8 mouse cellular contexts compared by ENCODE assay signal in genomic region chr9:44407752-44408097, GRCm38 (mm10). TPM values are rescaled to one million over a fixed set of nuclear protein-coding genes. Genes with fewer than 3 reads are reported as not detected.
DNase-seq lines count a peak whose midpoint lies in the region; ATAC-seq and TF ChIP-seq lines count a peak whose summit lies in the region.

No protein-coding gene starts in this region.

- H3K9me3 ChIP-seq in heart, embryonic 13.5 days = no peaks in the 10 kb centered on the region
- no peaks in the 10 kb centered on the region for H3K9me3 ChIP-seq in ES-Bruce4 (replicated peaks; ENCODE audit: control insufficient read depth, insufficient read depth, low read length, poor library complexity, severe bottlenecking)
- no peaks in the 10 kb centered on the region for H3K9me3 ChIP-seq in forebrain, embryonic 15.5 days
- no peaks in the 10 kb centered on the region for H3K9me3 ChIP-seq in liver, postnatal 0 days (ENCODE audit: low read length)

- no peak for DNase-seq in heart, adult 18-20 months
- no peak for DNase-seq in liver, postnatal 0 days
- no peak for DNase-seq in c-Kit-positive CD71-positive TER-119-positive erythroid progenitor cells, embryonic 14.5 days (ENCODE audit: low spot score)
- DNase-seq in adrenal gland, adult (ENCODE audit: inconsistent age in 2 of 2, low spot score in 1 of 2) = no peak
- no peak for DNase-seq in adrenal gland, postnatal 36 days

- H3K9ac ChIP-seq in heart, embryonic 13.5 days = peak overlapping the region; percentile 95
- peak overlapping the region; percentile 98 for H3K9ac ChIP-seq in ES-Bruce4 (ENCODE audit: low read depth, poor library complexity, severe bottlenecking)
- peak overlapping the region; percentile 86 for H3K9ac ChIP-seq in forebrain, embryonic 15.5 days (replicated peaks)
- peak overlapping the region; percentile 87 for H3K9ac ChIP-seq in liver, postnatal 0 days (replicated peaks)

- TF ChIP-seq EP300 in ES-Bruce4 (IDR thresholded peaks at IDR 0.05; ENCODE audit: insufficient read depth, low read depth, low read length) = no peak
- no peak; the same call in 1 of the 2 replicates for TF ChIP-seq EP300 in liver, postnatal 0 days (IDR thresholded peaks at IDR 0.05; ENCODE audit: low read depth)

- H3K36me3 ChIP-seq in heart, embryonic 13.5 days = peaks cover 73% of the 10 kb centered on the region
- H3K36me3 ChIP-seq in ES-Bruce4 (ENCODE audit: control insufficient read depth, insufficient read depth, low read length, poor library complexity, severe bottlenecking) = peaks cover 58% of the 10 kb centered on the region
- H3K36me3 ChIP-seq in forebrain, embryonic 15.5 days = peaks cover 69% of the 10 kb centered on the region
- peaks cover 59% of the 10 kb centered on the region for H3K36me3 ChIP-seq in liver, postnatal 0 days (replicated peaks; ENCODE audit: insufficient read depth, low read length)

- TF ChIP-seq CTCF in ES-Bruce4 (IDR thresholded peaks at IDR 0.05; ENCODE audit: low read depth, low read length) = no peak
- TF ChIP-seq CTCF in liver, postnatal 0 days (IDR thresholded peaks at IDR 0.05; ENCODE audit: low read depth) = no peak

- peak overlapping the region; percentile 88 for H3K4me2 ChIP-seq in heart, embryonic 13.5 days
- peak overlapping the region; percentile 68 for H3K4me2 ChIP-seq in forebrain, embryonic 15.5 days (replicated peaks)
- H3K4me2 ChIP-seq in liver, postnatal 0 days (ENCODE audit: low read depth, low read length) = peak overlapping the region; percentile 70

- TF ChIP-seq POLR2A in ES-Bruce4 (IDR thresholded peaks at IDR 0.05; ENCODE audit: insufficient read depth, low read length) = no peak

- ATAC-seq in heart, embryonic 13.5 days (ENCODE audit: extremely low read depth, insufficient number of reproducible peaks, low FRiP score, low TSS enrichment) = no peak
- no peak for ATAC-seq in forebrain, embryonic 15.5 days (replicated peaks)
- no peak for ATAC-seq in liver, postnatal 0 days

- H3K27me3 ChIP-seq in heart, embryonic 13.5 days (replicated peaks) = no peaks in the 10 kb centered on the region
- no peaks in the 10 kb centered on the region for H3K27me3 ChIP-seq in ES-Bruce4 (ENCODE audit: control insufficient read depth, insufficient read depth, low read length, poor library complexity, severe bottlenecking)
- H3K27me3 ChIP-seq in forebrain, embryonic 15.5 days = no peaks in the 10 kb centered on the region
- no peaks in the 10 kb centered on the region for H3K27me3 ChIP-seq in liver, postnatal 0 days (ENCODE audit: insufficient read depth, low read length)

- under 1% methylated on average over 24 of the region's 24 CpGs for WGBS in heart, embryonic 13.5 days
- WGBS in forebrain, embryonic 15.5 days = under 1% methylated on average over 24 of the region's 24 CpGs
- WGBS in liver, postnatal 0 days (ENCODE audit: insufficient replicate concordance) = under 1% methylated on average over 24 of the region's 24 CpGs

- H3K27ac ChIP-seq in heart, embryonic 13.5 days (replicated peaks) = peak overlapping the region; percentile 90
- peak overlapping the region; percentile 84 for H3K27ac ChIP-seq in ES-Bruce4 (ENCODE audit: insufficient read depth, low read length)
- H3K27ac ChIP-seq in forebrain, embryonic 15.5 days (replicated peaks) = peak overlapping the region; percentile 98
- H3K27ac ChIP-seq in liver, postnatal 0 days (ENCODE audit: low read depth) = peak overlapping the region; percentile 91

- H3K4me3 ChIP-seq in heart, embryonic 13.5 days = peak overlapping the region; percentile 94
- H3K4me3 ChIP-seq in ES-Bruce4 (ENCODE audit: low read depth, low read length) = peak overlapping the region; percentile 73
- peak overlapping the region; percentile 83 for H3K4me3 ChIP-seq in forebrain, embryonic 15.5 days
- H3K4me3 ChIP-seq in liver, postnatal 0 days (ENCODE audit: low read depth, low read length) = peak overlapping the region; percentile 84

- H3K4me1 ChIP-seq in heart, embryonic 13.5 days = peaks cover 30% of the 10 kb centered on the region
- no peaks in the 10 kb centered on the region for H3K4me1 ChIP-seq in ES-Bruce4 (ENCODE audit: control insufficient read depth, insufficient read depth, low read length)
- H3K4me1 ChIP-seq in forebrain, embryonic 15.5 days = peaks cover 26% of the 10 kb centered on the region
- peaks cover 17% of the 10 kb centered on the region for H3K4me1 ChIP-seq in liver, postnatal 0 days (ENCODE audit: insufficient read depth)

RNA-seq across cellular contexts. Expression of gene Trappc4, which starts 0.3 kb away (rescaled TPM):
- polyA plus RNA-seq in heart, embryonic 13.5 days (2015; fragmentation: Nextera tagmentation; extraction: Ambion mirVana) = 78.9 and 89.7 TPM in 2 replicates
- total RNA-seq in heart, adult 18-20 months (2021) = 10 to 100 TPM; 42.0 to 43.6 TPM
- 83.0 and 89.8 TPM in 2 replicates for polyA plus RNA-seq in ES-Bruce4 (2011; ENCODE audit: insufficient read depth, insufficient read length, low read depth, missing spikeins)
- 320 and 321 TPM in 2 replicates for polyA plus RNA-seq in forebrain, embryonic 15.5 days (2015; fragmentation: Nextera tagmentation; extraction: Ambion mirVana)
- polyA plus RNA-seq in liver, postnatal 0 days (2015; fragmentation: Nextera tagmentation; extraction: Ambion mirVana) = 48.0 and 50.4 TPM in 2 replicates
- total RNA-seq in adrenal gland, postnatal 36 days (2021) = 10 to 100 TPM; 82.0 to 95.7 TPM

RNA-seq across cellular contexts. Expression of gene Rps25, which starts 0.8 kb away (rescaled TPM):
- polyA plus RNA-seq in heart, embryonic 13.5 days (2015; fragmentation: Nextera tagmentation; extraction: Ambion mirVana) = 1,048 and 1,209 TPM in 2 replicates
- total RNA-seq in heart, adult 18-20 months (2021) = 100 to 1,000 TPM; 788 to 877 TPM
- polyA plus RNA-seq in ES-Bruce4 (2011; ENCODE audit: insufficient read depth, insufficient read length, low read depth, missing spikeins) = 4,348 and 4,428 TPM in 2 replicates
- 1,070 and 1,143 TPM in 2 replicates for polyA plus RNA-seq in forebrain, embryonic 15.5 days (2015; fragmentation: Nextera tagmentation; extraction: Ambion mirVana)
- polyA plus RNA-seq in liver, postnatal 0 days (2015; fragmentation: Nextera tagmentation; extraction: Ambion mirVana) = 1,409 and 1,489 TPM in 2 replicates
- total RNA-seq in adrenal gland, postnatal 36 days (2021) = 1,000 to 10,000 TPM; 1,182 to 1,266 TPM

RNA-seq across cellular contexts. Expression of gene Ccdc84, which starts 10.6 kb away (rescaled TPM):
- polyA plus RNA-seq in heart, embryonic 13.5 days (2015; fragmentation: Nextera tagmentation; extraction: Ambion mirVana) = 19.6 and 21.4 TPM in 2 replicates
- 1 to 10 TPM; 5.0 to 6.0 TPM for total RNA-seq in heart, adult 18-20 months (2021)
- 13.7 and 14.3 TPM in 2 replicates for polyA plus RNA-seq in ES-Bruce4 (2011; ENCODE audit: insufficient read depth, insufficient read length, low read depth, missing spikeins)
- 34.6 and 35.1 TPM in 2 replicates for polyA plus RNA-seq in forebrain, embryonic 15.5 days (2015; fragmentation: Nextera tagmentation; extraction: Ambion mirVana)
- 11.8 and 12.5 TPM in 2 replicates for polyA plus RNA-seq in liver, postnatal 0 days (2015; fragmentation: Nextera tagmentation; extraction: Ambion mirVana)
- 10 to 100 TPM; 14.7 to 18.9 TPM for total RNA-seq in adrenal gland, postnatal 36 days (2021)

RNA-seq across cellular contexts. Expression of gene Slc37a4, which starts 11.1 kb away (rescaled TPM):
- 31.4 and 36.4 TPM in 2 replicates for polyA plus RNA-seq in heart, embryonic 13.5 days (2015; fragmentation: Nextera tagmentation; extraction: Ambion mirVana)
- 10 to 100 TPM; 17.8 to 20.3 TPM for total RNA-seq in heart, adult 18-20 months (2021)
- 7.7 and 8.1 TPM in 2 replicates for polyA plus RNA-seq in ES-Bruce4 (2011; ENCODE audit: insufficient read depth, insufficient read length, low read depth, missing spikeins)
- 36.1 and 37.4 TPM in 2 replicates for polyA plus RNA-seq in forebrain, embryonic 15.5 days (2015; fragmentation: Nextera tagmentation; extraction: Ambion mirVana)
- polyA plus RNA-seq in liver, postnatal 0 days (2015; fragmentation: Nextera tagmentation; extraction: Ambion mirVana) = 178 and 188 TPM in 2 replicates
- total RNA-seq in adrenal gland, postnatal 36 days (2021) = 10 to 100 TPM; 13.5 to 18.6 TPM

RNA-seq across cellular contexts. Expression of gene Hyou1, which starts 28.4 kb away (rescaled TPM):
- polyA plus RNA-seq in heart, embryonic 13.5 days (2015; fragmentation: Nextera tagmentation; extraction: Ambion mirVana) = 16.0 and 17.5 TPM in 2 replicates
- total RNA-seq in heart, adult 18-20 months (2021) = 10 to 100 TPM; 46.6 to 65.5 TPM
- polyA plus RNA-seq in ES-Bruce4 (2011; ENCODE audit: insufficient read depth, insufficient read length, low read depth, missing spikeins) = 114 and 147 TPM in 2 replicates
- polyA plus RNA-seq in forebrain, embryonic 15.5 days (2015; fragmentation: Nextera tagmentation; extraction: Ambion mirVana) = 21.6 and 22.0 TPM in 2 replicates
- 5.2 and 6.6 TPM in 2 replicates for polyA plus RNA-seq in liver, postnatal 0 days (2015; fragmentation: Nextera tagmentation; extraction: Ambion mirVana)
- total RNA-seq in adrenal gland, postnatal 36 days (2021) = 100 to 1,000 TPM; 203 to 204 TPM
